Mouse (Mus musculus): ENCODE results near the gene Ap1s1.

Ap1s1 gene

GRCm38 (mm10) chr5:137065923-137066322 lies 20.0 kb upstream of the Ap1s1 start:
- in situ Hi-C loops (cut with MboI, MseI): loop anchor here in 1 of 2 experiments (5.0 kb wide), 1 partner anchor 46 kb away; no protein-coding TSS in a partner anchor

DNA sequence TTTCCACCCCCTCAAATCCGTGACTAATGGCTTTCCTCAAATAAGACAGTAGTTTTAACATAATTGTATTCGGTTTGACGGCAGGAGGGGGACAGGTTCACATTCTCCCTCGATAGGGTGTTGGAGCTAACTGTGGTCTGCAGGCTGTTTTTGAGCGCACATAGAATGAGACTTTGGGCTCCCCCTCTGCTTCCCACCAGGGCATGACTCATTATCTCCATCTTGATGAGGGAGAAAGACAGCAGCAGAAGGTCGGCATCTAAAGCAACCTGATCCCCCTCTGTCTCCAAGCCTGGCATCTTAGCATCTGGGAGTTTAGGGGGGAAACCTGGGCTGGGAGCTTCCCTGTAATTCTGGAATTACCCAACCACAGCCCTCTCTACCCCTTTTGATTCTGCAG lies 19.5 kb upstream of the Ap1s1 start:
- in situ Hi-C loops (cut with MboI, MseI): loop anchor here in 1 of 2 experiments (5.0 kb wide), 1 partner anchor 47 kb away; no protein-coding TSS in a partner anchor

DNA sequence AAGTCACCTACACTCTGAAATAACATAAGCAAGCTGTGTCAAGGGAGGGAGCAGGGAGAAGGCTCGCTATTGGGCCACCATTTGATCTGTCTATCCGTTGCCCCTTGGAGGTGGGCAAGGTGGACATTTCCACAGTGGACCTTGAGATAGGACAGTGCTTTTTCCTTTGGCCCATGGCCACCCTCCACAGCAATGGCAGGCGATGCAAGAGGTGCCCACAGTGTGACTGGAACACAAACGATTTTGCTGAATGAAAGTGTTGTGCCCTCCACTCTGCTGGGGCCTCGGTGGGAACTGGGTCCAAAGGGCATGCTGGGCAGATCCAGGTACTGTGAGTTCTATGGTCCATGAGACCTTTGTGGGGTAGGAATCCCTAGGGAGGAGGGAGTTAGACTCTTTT lies 16.7 kb upstream of the Ap1s1 start:
- in situ Hi-C loops (cut with MboI, MseI): no loop called here

DNA sequence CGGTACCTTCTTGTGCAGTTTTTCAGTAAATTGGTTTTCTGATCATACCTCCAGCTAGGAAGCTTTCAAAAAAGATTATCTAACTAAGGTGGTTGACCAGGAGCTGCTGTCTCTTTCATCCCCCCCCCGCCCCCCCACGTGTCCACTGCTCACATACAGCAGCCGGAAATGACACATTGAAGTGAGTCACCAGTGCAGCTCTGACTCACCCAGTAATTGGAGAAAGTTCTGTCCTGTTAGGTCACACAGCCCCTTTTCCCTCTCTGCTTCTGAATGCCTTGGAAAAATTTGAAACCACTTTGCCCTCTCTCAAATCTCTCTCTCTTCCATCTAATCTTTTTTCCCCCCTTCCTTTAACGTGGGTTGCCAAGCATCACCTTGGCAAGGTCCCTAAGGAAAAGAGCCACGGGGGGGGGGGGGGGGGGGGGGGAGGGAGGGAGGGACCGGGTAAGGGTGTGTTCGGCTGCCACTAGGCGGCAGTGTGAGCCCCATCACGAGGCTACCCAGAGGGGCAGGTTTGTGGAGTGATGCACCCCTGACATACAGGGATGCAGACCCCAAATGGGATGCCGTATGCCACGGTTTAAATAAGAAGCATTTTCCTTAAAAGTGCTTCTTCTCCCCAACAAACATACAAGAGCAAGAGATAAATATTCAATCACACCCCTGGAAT lies 16.0 kb upstream of the Ap1s1 start:
- in situ Hi-C loops (cut with MboI, MseI): no loop called here

DNA sequence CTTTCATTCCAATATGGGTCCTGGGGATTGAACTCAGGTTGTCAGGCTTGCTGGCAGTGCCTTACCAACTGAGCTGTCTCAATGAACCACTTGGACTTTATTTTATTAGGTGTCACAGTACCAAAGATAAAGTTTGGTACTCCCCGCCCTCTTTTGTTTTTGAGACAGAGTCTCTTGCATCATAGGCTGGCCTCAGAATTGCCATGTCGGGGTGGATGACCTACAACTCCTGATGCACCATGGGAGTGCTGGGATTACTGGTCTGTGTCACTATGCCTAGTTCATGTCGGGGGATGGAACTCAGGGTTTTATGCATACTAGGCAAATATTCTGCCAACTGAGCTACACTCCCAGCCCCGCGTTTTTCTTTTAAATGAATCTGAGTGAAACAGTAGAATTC lies 8.9 kb upstream of the Ap1s1 start:
- in situ Hi-C loops (cut with MboI, MseI): no loop called here

- in situ Hi-C loops (cut with MboI, MseI): no loop called here
Measured at GRCm38 (mm10) chr5:137054299-137054698, 8.4 kb upstream of the Ap1s1 start.

DNA sequence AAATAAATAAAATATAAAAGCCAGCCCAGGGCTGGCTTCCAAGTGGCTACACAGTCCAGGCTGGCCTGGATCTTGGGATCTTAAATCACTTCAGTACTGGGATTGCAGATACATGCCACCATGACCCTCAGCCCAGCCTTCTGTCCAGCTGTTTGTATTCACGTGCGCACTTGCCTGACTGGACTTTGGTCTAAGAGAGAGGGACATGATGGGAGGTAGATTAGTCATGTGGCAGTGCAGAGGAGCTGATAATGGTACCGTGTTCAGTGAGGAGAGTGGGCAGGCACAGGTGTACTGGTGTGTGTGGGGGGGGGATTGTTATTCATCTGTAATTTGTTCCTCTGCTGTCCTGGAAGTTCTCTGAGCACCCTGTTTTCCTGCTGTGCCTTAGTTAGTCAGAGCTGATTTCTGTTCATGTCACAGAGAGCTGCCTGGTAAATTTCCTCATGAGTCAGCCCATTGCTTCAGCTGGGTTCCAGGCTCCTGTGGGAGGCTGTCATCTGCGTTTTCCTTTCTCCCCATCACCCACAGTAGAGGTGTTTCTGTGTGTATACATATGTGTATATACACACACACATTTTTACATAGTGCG lies 6.1 kb upstream of the Ap1s1 start:
- in situ Hi-C loops (cut with MboI, MseI): no loop called here

DNA sequence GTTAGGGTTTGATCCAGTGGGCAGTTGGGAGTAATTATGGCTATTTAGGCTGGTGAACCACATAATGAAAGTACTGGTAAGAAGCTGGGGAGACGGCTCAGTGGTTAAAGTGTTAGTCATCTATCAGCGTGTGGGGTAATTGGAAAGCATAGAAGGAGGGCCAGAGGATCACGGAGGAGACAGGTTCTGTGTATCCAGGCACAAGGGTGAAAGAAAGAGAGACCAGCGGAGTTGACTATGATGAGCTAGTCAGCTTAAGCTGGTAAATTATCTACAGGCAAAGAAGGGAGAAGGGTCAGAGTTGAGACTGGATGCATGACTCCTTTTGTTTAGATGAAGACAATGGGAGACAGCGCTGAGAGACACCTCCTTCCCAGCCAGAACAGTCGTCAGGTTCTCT lies 5.2 kb upstream of the Ap1s1 start:
- in situ Hi-C loops (cut with MboI, MseI): no loop called here

- in situ Hi-C loops (cut with MboI, MseI): no loop called here
Measured at GRCm38 (mm10) chr5:137046991-137047390, 1.1 kb upstream of the Ap1s1 start.

DNA sequence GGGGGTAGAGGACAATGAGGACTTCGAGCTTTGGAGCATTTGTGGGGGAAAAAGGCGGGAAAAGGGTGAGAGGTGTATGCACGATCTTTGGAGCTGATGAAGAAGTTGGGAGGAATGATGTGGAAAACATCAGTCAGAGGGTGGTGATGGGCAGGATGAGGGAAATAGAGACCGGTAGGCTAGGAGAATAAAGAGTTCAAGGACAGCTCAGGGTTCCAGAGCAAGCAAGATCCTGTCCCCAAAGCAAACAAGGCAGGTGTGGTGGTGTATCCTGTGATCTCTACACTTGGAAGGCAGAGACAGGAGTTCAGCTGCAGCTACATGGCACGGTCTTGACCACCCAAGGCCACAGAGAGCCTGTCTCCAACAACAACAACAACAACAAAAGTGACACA lies 386 bp upstream of the Ap1s1 start:
- in situ Hi-C loops (cut with MboI, MseI): no loop called here

DNA sequence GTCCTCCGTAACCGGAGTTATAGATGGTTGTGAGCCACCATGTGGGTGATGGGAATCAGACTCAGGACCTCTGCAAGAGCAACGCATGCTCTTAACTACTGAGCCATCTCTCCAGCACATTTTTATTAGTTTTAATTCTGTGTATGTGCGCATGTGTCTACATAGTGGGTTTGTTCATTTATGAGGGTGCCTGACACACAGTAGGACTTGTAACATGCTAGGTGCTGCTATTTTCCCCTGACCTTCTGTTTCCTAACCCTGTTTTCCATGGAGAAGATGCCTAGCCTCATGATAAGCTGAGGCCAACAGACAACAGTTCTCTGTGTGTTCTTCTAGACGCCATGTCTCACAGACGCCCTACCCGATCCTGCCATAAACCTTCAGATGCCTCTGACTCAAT lies 1.9 kb downstream of the Ap1s1 start:
- in situ Hi-C loops (cut with MboI, MseI): no loop called here

DNA sequence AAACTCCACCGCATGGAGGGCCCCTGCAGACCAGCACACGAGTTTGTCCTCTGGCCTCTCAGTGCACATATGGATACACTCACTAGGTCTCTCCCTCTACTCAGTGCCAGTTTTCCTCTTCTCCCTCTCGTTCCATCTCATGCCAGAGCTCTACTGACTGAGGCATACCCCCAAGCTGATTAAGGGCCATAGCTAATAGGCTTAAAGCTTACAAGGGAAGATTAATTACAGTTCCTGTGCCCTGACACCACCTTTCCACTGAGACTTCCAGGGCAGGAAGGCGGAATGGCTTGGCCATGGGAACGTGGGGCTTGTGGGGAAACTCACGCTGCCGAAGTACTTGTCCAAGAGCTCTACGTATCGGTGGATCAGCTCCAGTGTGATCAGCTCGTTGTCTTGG lies 4.5 kb downstream of the Ap1s1 start:
- in situ Hi-C loops (cut with MboI, MseI): no loop called here

- in situ Hi-C loops (cut with MboI, MseI): no loop called here
Measured at GRCm38 (mm10) chr5:137039453-137039852, 6.5 kb downstream of the Ap1s1 start.

- in situ Hi-C loops (cut with MboI, MseI): no loop called here
Measured at GRCm38 (mm10) chr5:137036211-137036610, 9.7 kb downstream of the Ap1s1 start.

DNA sequence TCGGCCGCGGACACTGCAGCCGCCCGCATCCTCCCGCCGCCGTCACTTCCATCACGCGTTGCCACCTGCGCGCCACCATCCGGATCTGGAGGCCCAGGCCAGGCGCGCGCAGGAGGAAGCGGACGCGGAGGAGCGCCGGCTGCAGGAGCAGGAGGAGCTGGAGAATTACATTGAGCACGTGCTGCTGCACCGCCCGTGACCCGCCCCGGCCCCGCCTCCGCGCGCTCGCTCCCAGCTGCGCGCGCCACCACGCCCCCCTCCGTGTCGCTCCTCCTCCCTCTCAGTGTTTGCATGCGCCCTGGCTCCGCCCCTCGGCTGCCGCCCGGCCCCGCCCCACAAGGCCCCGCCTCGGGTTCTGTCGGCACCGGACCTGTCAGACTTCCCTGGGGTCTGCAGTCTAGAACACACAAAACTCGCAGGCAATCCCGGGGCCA lies 13.3 kb downstream of the Ap1s1 start:
- in situ Hi-C loops (cut with MboI, MseI): loop anchor here in 1 of 2 experiments (5.0 kb wide), 1 partner anchor 70 kb away; no protein-coding TSS in a partner anchor

DNA sequence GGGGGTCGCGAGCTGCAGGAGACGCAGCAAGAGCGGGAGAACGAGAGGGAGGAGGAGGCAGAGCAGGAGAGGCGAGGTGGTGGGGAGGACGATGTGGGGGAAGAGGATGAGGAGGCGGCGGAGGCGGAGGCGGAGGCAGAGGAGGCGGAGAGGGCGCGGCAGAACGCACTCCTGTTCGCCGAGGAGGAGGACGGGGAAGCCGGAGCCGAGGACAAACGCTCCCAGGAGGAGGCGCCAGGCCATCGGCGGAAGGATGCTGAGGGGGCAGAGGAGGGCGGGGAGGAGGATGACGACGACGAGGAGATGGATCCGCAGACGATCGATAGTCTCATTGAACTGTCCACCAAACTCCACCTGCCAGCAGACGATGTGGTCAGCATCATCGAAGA lies 13.9 kb downstream of the Ap1s1 start:
- in situ Hi-C loops (cut with MboI, MseI): loop anchor here in 1 of 2 experiments (5.0 kb wide), 1 partner anchor 70 kb away; no protein-coding TSS in a partner anchor

DNA sequence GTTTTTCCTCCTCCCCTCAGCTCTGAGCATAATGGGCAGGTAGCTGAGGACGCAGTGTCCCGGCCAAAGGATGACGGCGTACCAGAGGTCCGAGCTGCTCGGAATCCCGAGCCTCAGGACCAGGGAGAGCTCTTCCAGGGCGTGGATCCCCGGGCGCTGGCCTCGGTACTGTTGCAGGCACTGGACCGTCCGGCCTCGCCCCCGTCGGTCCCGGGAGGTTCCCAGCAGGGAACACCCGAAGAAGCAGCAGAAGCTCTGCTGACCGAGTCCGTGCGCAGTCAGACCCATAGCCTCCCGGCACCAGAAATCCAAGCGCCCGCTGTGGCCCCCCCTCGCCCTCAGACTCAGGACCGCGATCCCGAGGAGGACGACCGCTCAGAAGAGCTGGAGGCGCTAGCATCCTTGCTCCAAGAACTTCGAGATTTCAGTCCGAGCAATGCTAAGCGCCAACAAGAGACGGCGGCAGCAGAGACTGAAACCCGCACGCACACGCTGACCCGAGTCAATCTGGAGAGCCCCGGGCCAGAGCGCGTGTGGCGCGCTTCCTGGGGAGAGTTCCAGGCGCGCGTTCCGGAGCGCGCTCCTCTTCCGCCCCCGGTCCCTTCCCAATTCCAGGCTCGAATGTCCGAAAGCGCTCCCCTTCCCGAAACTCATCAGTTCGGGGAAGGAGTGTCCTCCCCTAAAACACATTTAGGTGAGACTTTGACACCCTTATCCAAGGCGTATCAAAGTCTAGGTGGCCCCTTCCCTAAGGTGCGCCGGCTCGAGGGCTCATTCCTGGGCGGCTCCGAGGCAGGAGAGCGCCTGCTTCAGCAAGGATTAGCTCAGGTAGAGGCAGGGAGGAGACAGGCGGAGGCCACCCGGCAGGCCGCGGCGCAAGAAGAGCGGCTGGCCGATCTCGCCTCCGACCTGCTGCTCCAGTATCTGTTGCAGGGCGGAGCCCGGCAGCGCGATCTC lies 14.6 kb downstream of the Ap1s1 start:
- in situ Hi-C loops (cut with MboI, MseI): loop anchor here in 1 of 2 experiments (5.0 kb wide), 1 partner anchor 71 kb away; no protein-coding TSS in a partner anchor

DNA sequence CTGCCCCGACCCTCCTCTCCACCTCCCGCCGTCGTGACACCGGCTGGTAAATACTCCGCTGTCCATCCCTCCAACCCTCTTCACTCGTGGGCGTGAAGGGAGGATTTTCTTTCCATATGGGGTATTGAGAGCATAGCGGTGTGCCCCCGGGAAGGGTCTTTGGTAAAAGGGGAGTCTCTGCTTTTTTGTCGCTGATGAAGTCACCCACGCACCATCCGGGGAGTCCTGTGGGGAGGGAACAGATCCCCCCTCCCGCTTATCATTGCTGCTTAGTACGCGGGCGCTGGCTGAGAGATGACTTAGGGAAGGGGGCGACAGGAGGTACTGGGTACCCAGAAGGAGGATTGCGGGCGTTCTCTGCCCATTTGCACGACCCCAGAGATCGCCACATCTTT lies 15.5 kb downstream of the Ap1s1 start:
- in situ Hi-C loops (cut with MboI, MseI): loop anchor here in 1 of 2 experiments (5.0 kb wide), 1 partner anchor 72 kb away; no protein-coding TSS in a partner anchor

DNA sequence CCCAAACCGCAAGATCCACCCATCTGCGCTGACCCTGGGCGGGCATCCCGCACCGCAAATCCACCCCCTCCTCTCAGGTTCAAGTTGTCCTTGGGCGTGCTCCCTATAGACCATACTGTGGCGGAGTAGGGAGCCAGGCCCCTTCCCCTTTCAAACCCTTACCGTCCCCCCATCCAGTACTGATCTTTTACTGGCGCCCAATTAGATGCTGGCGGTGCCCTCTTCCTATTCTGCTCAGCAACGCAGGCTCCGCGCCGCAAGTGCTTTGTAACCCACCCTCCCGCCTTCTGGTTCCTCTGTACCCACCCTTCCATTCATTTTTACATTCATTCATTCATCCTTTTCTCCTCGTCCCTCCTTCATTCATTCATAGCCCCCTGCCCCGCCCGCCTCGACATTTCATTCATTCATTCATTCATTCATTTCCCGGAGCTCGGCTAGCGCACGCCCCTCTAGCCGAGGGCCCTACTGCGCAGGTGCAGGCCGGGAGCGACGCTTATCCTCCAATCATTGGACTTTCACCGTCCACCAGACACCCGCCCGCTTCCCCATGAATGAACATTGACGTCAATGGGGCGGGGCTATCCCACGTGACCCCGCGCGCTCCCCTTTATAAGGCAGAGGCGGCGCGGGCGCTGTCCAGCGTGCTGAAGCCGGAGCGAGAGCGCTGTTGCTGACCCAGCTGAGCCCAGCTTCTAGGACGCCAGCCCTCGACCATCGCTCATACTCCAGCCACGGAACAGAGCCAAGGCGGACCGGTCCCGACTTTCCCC lies 16.1 kb downstream of the Ap1s1 start:
- in situ Hi-C loops (cut with MboI, MseI): loop anchor here (5.0 kb wide), 1 partner anchor 72 kb away; no protein-coding TSS in a partner anchor

DNA sequence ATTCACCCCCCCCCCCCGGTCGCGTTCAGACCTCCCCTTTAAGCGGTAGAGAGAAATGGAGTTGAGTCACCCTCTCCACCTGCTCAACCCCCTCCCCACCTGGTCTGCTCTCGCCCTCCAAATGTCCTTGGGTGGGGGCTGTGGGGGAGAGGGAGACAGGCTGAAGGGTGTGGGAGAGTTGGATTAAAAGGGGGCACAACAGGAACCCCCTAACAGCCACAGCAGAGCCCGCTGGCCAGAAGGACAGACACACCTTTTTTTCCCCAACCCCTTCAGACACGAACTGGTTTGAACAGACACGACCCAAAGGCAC lies 16.7 kb downstream of the Ap1s1 start:
- in situ Hi-C loops (cut with MboI, MseI): loop anchor here in 1 of 2 experiments (5.0 kb wide), 1 partner anchor 73 kb away; no protein-coding TSS in a partner anchor

Data from T-helper 17 cell (primary cell).